ENCODE assay signal across 8 mouse cellular contexts in the genomic region with DNA sequence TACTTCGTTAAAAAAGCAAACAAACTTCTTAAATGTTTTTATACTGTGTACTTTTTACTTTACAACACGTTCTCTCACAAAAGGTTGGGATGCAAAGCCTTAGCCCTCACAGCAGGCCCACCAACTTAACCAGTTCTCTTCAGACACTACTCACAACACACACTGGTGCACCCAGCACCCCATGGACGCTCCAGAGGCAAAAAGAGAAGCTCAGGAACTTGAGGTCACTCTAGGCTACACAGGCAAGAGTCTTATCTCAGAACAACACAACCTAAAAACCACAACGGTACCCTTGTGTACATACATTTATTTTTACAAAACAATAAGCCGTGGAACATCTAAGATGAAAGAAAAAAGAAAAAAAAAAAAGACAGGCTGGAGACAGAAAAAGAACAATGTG. TPM values are rescaled to one million over a fixed set of nuclear protein-coding genes. Genes with fewer than 3 reads are reported as not detected.
DNase-seq lines count a peak whose midpoint lies in the region; ATAC-seq lines count a peak whose summit lies in the region.

No protein-coding gene starts in this region.

- H3K9me3 ChIP-seq in liver, embryonic 16.5 days (replicated peaks; ENCODE audit: control insufficient read depth, low read length), result no peaks in the 10 kb centered on the region

- DNase-seq in cerebellum, adult 9-11 months, result peak; percentile 13
- no peak for DNase-seq in cerebellum, postnatal 36 days
- peak; percentile 39 for DNase-seq in CD4-positive helper T cell, adult 2 months (ENCODE audit: low read depth, low spot score)
- no peak for DNase-seq in urinary bladder, postnatal 36 days (ENCODE audit: low spot score in 2 of 2)
- DNase-seq in cerebellum, adult 11 months, result no peak
- no peak for DNase-seq in right cerebral cortex, postnatal 4 days

- 0 out of 2 replicates have a peak, but pooled peaks have one; percentile 12 for ATAC-seq in granulocyte monocyte progenitor cell, adult 5-6 weeks (replicated peaks; ENCODE audit: poor library complexity, severe bottlenecking)
- ATAC-seq in liver, embryonic 16.5 days (ENCODE audit: low read depth), result no peak

- peak overlapping the region; percentile 81 for H3K4me2 ChIP-seq in liver, embryonic 16.5 days (ENCODE audit: low read depth, low read length)

- peaks cover 34% of the 10 kb centered on the region for H3K4me1 ChIP-seq in liver, embryonic 16.5 days (ENCODE audit: control insufficient read depth, low read depth, low read length)

- H3K4me3 ChIP-seq in liver, embryonic 16.5 days (ENCODE audit: low read depth, low read length), result peak overlapping the region; percentile 99

- no peaks in the 10 kb centered on the region for H3K27me3 ChIP-seq in liver, embryonic 16.5 days (ENCODE audit: control insufficient read depth, insufficient read depth, low read depth, low read length)

- WGBS in liver, embryonic 16.5 days (ENCODE audit: insufficient replicate concordance), result 1% methylated on average over 5 of the region's 5 CpGs

- H3K36me3 ChIP-seq in liver, embryonic 16.5 days (ENCODE audit: control insufficient read depth, insufficient read depth), result no peaks in the 10 kb centered on the region

- H3K27ac ChIP-seq in liver, embryonic 16.5 days (ENCODE audit: low read length), result peak overlapping the region; percentile 96

- H3K9ac ChIP-seq in liver, embryonic 16.5 days (ENCODE audit: low read depth, low read length), result peak overlapping the region; percentile 95

RNA-seq across cellular contexts. Expression of gene Mzt1, which starts 1.2 kb away (rescaled TPM):
- 57.8 and 68.1 TPM in 2 replicates for total RNA-seq in granulocyte monocyte progenitor cell, adult 5-6 weeks (2014; fragmentation: Nextera tagmentation)
- 26.4 and 38.4 TPM in 2 replicates for total RNA-seq in granulocyte monocyte progenitor cell, adult 5-6 weeks (2017)
- polyA plus RNA-seq in liver, embryonic 16.5 days (2015; fragmentation: Nextera tagmentation; extraction: Ambion mirVana), result 45.7 and 52.1 TPM in 2 replicates

RNA-seq across cellular contexts. Expression of gene Bora, which starts 1.3 kb away (rescaled TPM):
- total RNA-seq in granulocyte monocyte progenitor cell, adult 5-6 weeks (2014; fragmentation: Nextera tagmentation), result 36.4 and 36.6 TPM in 2 replicates
- 58.9 and 63.3 TPM in 2 replicates for total RNA-seq in granulocyte monocyte progenitor cell, adult 5-6 weeks (2017)
- 23.7 and 24.7 TPM in 2 replicates for polyA plus RNA-seq in liver, embryonic 16.5 days (2015; fragmentation: Nextera tagmentation; extraction: Ambion mirVana)

RNA-seq across cellular contexts. Expression of gene Rpl36a-ps1, which starts 50.6 kb away (rescaled TPM):
- 34.7 and 59.2 TPM in 2 replicates for total RNA-seq in granulocyte monocyte progenitor cell, adult 5-6 weeks (2014; fragmentation: Nextera tagmentation)
- 14.6 and 20.7 TPM in 2 replicates for total RNA-seq in granulocyte monocyte progenitor cell, adult 5-6 weeks (2017)
- 0.47 and 0.52 TPM in 2 replicates for polyA plus RNA-seq in liver, embryonic 16.5 days (2015; fragmentation: Nextera tagmentation; extraction: Ambion mirVana)

RNA-seq across cellular contexts. Expression of gene Pibf1, which starts 54.5 kb away (rescaled TPM):
- total RNA-seq in granulocyte monocyte progenitor cell, adult 5-6 weeks (2014; fragmentation: Nextera tagmentation), result 15.2 and 28.1 TPM in 2 replicates
- total RNA-seq in granulocyte monocyte progenitor cell, adult 5-6 weeks (2017), result 31.3 and 41.3 TPM in 2 replicates
- polyA plus RNA-seq in liver, embryonic 16.5 days (2015; fragmentation: Nextera tagmentation; extraction: Ambion mirVana), result 5.1 and 5.5 TPM in 2 replicates

RNA-seq across cellular contexts. Expression of gene Dis3, which starts 54.9 kb away (rescaled TPM):
- 33.9 and 35.4 TPM in 2 replicates for total RNA-seq in granulocyte monocyte progenitor cell, adult 5-6 weeks (2014; fragmentation: Nextera tagmentation)
- 61.3 and 66.4 TPM in 2 replicates for total RNA-seq in granulocyte monocyte progenitor cell, adult 5-6 weeks (2017)
- polyA plus RNA-seq in liver, embryonic 16.5 days (2015; fragmentation: Nextera tagmentation; extraction: Ambion mirVana), result 9.9 and 10.6 TPM in 2 replicates

Comparison
In these comparisons a context has a peak if more than half of its experiments do, and no peak if none do; other contexts are left out.
1. DNase-seq: peak in cerebellum, adult 9-11 months (single experiment) and CD4-positive helper T cell, adult 2 months (single experiment); none in cerebellum, postnatal 36 days (0 of 2), urinary bladder, postnatal 36 days (0 of 2), cerebellum, adult 11 months (single experiment) and right cerebral cortex, postnatal 4 days (single experiment).